Mouse (Mus musculus): ENCODE measurements around the gene Snx8. TPM values are rescaled to one million over a fixed set of nuclear protein-coding genes. Genes with fewer than 3 reads are reported as not detected.
A peak's percentile ranks its signal among the peaks of the same experiment; 100 is the strongest.

Snx8 gene
- polyA plus RNA-seq, 1 experiment from 2014 or later = 32.4 TPM

DNA sequence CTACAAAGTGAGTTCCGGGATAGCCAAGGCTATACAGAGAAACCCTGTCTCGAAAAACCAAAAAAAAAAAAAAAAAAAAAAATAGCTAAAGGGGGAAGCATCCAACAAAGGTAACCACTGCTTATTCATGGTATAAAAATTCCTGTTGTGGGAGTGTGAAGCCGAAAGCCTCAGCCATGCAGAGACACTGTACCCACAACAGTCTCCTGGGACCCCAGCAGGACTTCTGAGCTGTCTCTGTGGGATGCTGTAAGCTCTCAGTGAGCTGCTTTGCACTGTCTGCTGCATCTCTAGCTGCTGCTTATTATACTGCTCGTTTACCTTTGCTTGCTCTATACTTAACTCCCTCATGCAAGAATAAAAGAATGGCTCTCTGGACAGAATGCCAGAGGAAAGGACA, 90.8 kb downstream of the Snx8 start:
- Histone ChIP-seq H3K4me1 (ENCODE audit: insufficient read depth, low read length) (no peaks in the 10 kb centered on the region), H3K9ac (replicated peaks; ENCODE audit: low read length) (no peak overlapping the region), H3K4me2 (replicated peaks; ENCODE audit: low read depth, low read length) (no peak overlapping the region), H3K4me3 (ENCODE audit: low read length) (no peak overlapping the region), H3K36me3 (ENCODE audit: insufficient read depth, low read length) (peaks cover 45% of the 10 kb centered on the region), H3K27ac (ENCODE audit: low read length) (no peak overlapping the region), H3K9me3 (ENCODE audit: low read length) (no peaks in the 10 kb centered on the region), H3K27me3 (ENCODE audit: insufficient read depth, low read length) (no peaks in the 10 kb centered on the region)
- 94% methylated on average over 4 of the region's 4 CpGs for WGBS
- ATAC-seq (ENCODE audit: low FRiP score, low TSS enrichment) = no peak

DNA sequence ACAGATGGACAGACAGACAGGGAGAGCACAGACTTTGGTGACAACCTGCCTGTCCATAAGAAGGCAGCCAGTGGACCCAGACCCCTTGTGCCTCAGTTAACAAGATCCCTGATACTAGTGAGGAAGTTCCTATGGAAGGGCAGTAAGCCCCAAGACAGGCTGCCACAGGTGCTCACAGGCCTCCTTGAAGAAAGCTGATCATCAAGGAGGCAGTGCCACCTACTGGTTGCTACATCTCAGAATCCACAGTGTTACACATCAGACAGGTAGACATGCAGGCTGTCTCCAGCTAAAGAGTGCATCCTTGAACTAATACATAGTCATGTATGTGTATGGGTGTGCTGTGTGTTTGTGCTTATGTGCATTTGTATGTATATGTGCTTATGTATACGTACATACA, 96.9 kb downstream of the Snx8 start:
- no peaks in the 10 kb centered on the region for H3K4me1 ChIP-seq (ENCODE audit: insufficient read depth, low read length)
- ATAC-seq (ENCODE audit: low FRiP score, low TSS enrichment) = peak; percentile 57
- H3K4me2 ChIP-seq (replicated peaks; ENCODE audit: low read depth, low read length) = no peak overlapping the region
- no peak overlapping the region for H3K4me3 ChIP-seq (ENCODE audit: low read length)
- no peak overlapping the region for H3K9ac ChIP-seq (replicated peaks; ENCODE audit: low read length)
- no peaks in the 10 kb centered on the region for H3K9me3 ChIP-seq (ENCODE audit: low read length)
- H3K27me3 ChIP-seq (ENCODE audit: insufficient read depth, low read length) = no peaks in the 10 kb centered on the region
- peaks cover 31% of the 10 kb centered on the region for H3K36me3 ChIP-seq (ENCODE audit: insufficient read depth, low read length)
- no peak overlapping the region for H3K27ac ChIP-seq (ENCODE audit: low read length)
- whole genome bisulfite sequencing = 93% methylated on average over 1 of the region's 1 CpGs

Small RNAs within 50 kb of the gene (microRNA-seq; reads per million reads assigned to microRNA genes)
- not detected for gene Mir7038

Other genes with a start within 250 kb of the Snx8 start
- 51.6 and 52.4 TPM in 2 replicates for gene Mad1l1, start 67.7 kb downstream of the Snx8 start, polyA plus RNA-seq (2015; fragmentation: Nextera tagmentation; extraction: Ambion mirVana)
- gene Nudt1, start 67.6 kb downstream of the Snx8 start, polyA plus RNA-seq (2015; fragmentation: Nextera tagmentation; extraction: Ambion mirVana) = 55.2 and 58.1 TPM in 2 replicates
- 22.0 and 23.9 TPM in 2 replicates for gene Mrm2, start 57.4 kb downstream of the Snx8 start, polyA plus RNA-seq (2015; fragmentation: Nextera tagmentation; extraction: Ambion mirVana)
- gene Eif3b, start 30.1 kb upstream of the Snx8 start, polyA plus RNA-seq (2015; fragmentation: Nextera tagmentation; extraction: Ambion mirVana) = 112 and 114 TPM in 2 replicates
- not detected in 2 replicates for gene Gm4869, start 56.4 kb upstream of the Snx8 start, polyA plus RNA-seq (2015; fragmentation: Nextera tagmentation; extraction: Ambion mirVana)
- 24.1 and 25.7 TPM in 2 replicates for gene Chst12, start 116.3 kb upstream of the Snx8 start, polyA plus RNA-seq (2015; fragmentation: Nextera tagmentation; extraction: Ambion mirVana)
- 0.27 TPM in 1 of 2 replicates, not detected in the other for gene Grifin, start 175.8 kb upstream of the Snx8 start, polyA plus RNA-seq (2015; fragmentation: Nextera tagmentation; extraction: Ambion mirVana)
- gene Lfng, start 218.1 kb upstream of the Snx8 start, polyA plus RNA-seq (2015; fragmentation: Nextera tagmentation; extraction: Ambion mirVana) = 36.3 and 38.9 TPM in 2 replicates